Mouse (Mus musculus): ENCODE results near the gene Gm20765.
"Not testable (repeated sequence)": the region's sequence is repeated elsewhere in the genome, so short reads cannot be mapped to it uniquely, and the experiment has no call there.

Gm20765 gene

GRCm38 (mm10) chr10:104185233-104185632 is at the start of gene Gm20765:
Gene Gm20765 (plus strand): TSS chr10:104185533.
- DNase-seq = not testable (repeated sequence)

GRCm38 (mm10) chr10:104142687-104143086 is 42.6 kb upstream of the Gm20765 start, which contains the start of gene Gm21293:
Gene Gm21293 (plus strand): TSS chr10:104142987.
- DNase-seq = not testable (repeated sequence)

DNA sequence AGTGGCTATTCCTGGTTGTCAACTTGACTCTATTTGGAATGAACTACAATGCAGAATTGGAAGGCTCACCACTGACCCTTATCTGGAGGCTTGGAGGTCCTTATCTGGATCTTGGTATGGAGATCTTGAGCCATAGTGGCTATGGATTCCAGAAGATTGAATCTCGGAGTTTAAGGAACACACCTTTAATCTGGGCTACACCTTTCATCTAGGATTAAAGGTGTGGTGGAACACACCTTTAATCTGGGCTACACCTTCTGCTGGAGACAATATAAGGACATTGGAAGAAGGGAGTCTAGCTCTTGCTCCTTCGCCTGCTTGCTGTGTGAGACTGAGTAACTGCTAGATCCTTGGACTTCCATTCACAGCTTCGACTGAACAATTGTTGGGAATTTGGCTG is 34.1 kb upstream of the Gm20765 start, which contains the start of gene Gm6763:
Gm6763 (plus strand) TSS at position 301 of the 400 bp plus-strand sequence.
- DNase-seq = not testable (repeated sequence)

- not testable (repeated sequence) for DNase-seq
Observed at GRCm38 (mm10) chr10:104159706-104160105, 25.6 kb upstream of the Gm20765 start, which contains the start of gene Gm8764. Gene Gm8764 (plus strand): TSS chr10:104160006.

DNA sequence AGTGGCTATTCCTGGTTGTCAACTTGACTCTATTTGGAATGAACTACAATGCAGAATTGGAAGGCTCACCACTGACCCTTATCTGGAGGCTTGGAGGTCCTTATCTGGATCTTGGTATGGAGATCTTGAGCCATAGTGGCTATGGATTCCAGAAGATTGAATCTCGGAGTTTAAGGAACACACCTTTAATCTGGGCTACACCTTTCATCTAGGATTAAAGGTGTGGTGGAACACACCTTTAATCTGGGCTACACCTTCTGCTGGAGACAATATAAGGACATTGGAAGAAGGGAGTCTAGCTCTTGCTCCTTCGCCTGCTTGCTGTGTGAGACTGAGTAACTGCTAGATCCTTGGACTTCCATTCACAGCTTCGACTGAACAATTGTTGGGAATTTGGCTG is 17.1 kb upstream of the Gm20765 start, which contains the start of gene Gm21304:
Gm21304 (plus strand) TSS at position 301 of the 400 bp plus-strand sequence.
- not testable (repeated sequence) for DNase-seq

DNA sequence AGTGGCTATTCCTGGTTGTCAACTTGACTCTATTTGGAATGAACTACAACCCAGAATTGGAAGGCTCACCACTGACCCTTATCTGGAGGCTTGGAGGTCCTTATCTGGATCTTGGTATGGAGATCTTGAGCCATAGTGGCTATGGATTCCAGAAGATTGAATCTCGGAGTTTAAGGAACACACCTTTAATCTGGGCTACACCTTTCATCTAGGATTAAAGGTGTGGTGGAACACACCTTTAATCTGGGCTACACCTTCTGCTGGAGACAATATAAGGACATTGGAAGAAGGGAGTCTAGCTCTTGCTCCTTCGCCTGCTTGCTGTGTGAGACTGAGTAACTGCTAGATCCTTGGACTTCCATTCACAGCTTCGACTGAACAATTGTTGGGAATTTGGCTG is 8.6 kb upstream of the Gm20765 start, which contains the start of gene Gm21312:
Gm21312 (plus strand) TSS at position 301 of the 400 bp plus-strand sequence.
- not testable (repeated sequence) for DNase-seq

DNA sequence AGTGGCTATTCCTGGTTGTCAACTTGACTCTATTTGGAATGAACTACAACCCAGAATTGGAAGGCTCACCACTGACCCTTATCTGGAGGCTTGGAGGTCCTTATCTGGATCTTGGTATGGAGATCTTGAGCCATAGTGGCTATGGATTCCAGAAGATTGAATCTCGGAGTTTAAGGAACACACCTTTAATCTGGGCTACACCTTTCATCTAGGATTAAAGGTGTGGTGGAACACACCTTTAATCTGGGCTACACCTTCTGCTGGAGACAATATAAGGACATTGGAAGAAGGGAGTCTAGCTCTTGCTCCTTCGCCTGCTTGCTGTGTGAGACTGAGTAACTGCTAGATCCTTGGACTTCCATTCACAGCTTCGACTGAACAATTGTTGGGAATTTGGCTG is 8.4 kb downstream of the Gm20765 start, which contains the start of gene Gm4340:
Gm4340 (plus strand) TSS at position 301 of the 400 bp plus-strand sequence.
- not testable (repeated sequence) for DNase-seq

DNA sequence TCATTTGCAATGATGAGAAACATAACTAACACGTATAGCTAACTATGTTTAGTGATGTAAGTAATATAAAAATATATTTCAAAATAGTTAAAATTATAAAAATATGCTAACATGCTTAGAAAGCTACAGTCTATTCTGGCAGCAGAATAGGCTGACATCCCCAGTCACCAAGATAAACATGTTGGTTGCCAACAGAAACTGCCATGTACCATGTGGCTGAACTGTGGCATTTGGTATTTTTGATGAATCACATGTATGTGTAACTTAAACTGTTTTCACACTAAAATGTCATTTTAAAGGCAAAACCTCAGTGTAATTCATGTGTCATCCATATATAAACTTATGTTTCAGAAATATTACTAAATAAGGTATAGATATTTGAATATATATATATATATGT is 24.3 kb downstream of the Gm20765 start:
- no peak for DNase-seq

- no peak for DNase-seq
Observed at GRCm38 (mm10) chr10:104210268-104210990, 25.1 kb downstream of the Gm20765 start.

DNA sequence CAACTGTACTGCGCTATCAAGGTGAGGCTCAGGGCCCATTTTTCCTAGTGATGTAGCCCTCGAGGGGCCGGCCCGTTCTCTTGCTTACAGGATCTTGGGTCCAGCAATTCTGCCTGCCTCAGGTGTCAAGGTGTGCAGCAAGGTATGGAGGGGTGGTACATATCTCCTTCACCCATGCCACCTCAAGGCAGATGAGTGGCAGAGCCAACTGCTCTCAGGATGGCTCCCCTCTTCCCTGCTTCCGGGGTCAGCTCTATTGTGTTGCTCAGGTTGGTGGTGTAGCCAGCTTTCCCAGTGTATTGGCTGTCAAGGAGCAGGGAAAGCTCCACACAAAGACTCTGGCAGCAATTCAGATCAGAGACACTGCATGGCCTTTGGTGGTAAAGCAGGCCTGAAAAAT is 29.2 kb downstream of the Gm20765 start:
- DNase-seq = no peak

GRCm38 (mm10) chr10:104220303-104221021 is 35.1 kb downstream of the Gm20765 start:
- no peak for DNase-seq
